Comparison of ENCODE assay signal across 11 mouse cellular contexts in the genomic region with DNA sequence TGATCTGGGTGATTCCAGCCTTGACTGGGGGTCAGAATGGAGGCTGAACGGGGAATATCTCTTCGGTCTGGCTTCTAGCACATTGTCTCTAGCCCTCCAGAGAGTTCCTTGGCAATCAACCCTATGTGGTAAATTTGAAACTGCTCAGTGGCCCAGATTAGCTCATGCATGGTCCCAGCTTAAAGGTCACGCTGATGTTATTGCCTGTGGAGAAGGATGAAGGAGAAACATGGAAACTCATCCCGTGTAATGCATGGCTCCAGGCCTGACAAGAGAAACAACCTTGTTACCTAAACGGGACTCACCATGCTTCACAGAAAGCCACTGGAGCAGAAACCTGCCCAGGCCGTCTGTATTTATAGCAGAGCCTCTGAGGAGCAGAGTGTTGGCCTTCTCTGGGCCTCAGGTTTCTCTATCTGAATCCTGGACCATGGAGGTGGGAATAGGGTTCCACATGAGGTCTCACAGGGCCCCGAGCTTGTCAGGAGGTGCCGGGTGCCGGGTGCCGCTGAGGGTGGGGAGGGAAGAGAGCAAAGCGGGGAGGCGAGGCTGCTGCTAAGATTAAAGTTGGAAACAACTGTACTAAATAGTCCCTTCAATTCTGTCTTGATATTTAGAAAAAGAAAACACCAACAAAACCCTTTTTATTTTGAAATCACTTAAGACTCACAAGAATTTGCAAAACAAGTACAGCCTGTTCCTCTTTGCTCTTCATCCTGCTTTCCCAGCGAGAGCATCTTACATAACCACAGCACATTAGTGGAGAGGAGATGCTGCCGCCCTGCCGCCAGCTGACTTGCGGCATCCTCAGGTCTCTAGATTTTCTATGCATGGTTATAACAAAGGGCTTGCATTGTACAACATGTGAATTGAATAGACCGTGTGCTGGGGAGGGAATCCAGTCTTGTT.
DNase-seq lines count a peak whose midpoint lies in the region; ATAC-seq lines count a peak whose summit lies in the region.
"Had no signal": no experiment of that assay in that cellular context is flagged by ENCODE, and none has a peak within 500 bp of the region (broad histone marks: within the 10 kb centered on the region; RNA-seq: fewer than 3 reads in every experiment).

No protein-coding gene starts in this region.

- intact Hi-C loops in left cerebral cortex, postnatal 14 days (cut with DNase I) = no loop called here

- no peak for ATAC-seq in kidney, embryonic 14.5 days (ENCODE audit: low FRiP score, low TSS enrichment)
- no peak for ATAC-seq in intestine, embryonic 16.5 days
- no peak for ATAC-seq in forebrain, embryonic 15.5 days (replicated peaks)
- ATAC-seq: forebrain, postnatal 0 days; intestine, postnatal 0 days had no signal

- no peaks in the 10 kb centered on the region for H3K36me3 ChIP-seq in kidney, embryonic 14.5 days (ENCODE audit: control insufficient read depth, insufficient read depth, low read length)
- H3K36me3 ChIP-seq in intestine, embryonic 16.5 days (ENCODE audit: control insufficient read depth, insufficient read depth, low read length) = no peaks in the 10 kb centered on the region
- H3K36me3 ChIP-seq in forebrain, embryonic 15.5 days = no peaks in the 10 kb centered on the region
- H3K36me3 ChIP-seq: liver, embryonic 15.5 days had no signal

- no peaks in the 10 kb centered on the region for H3K4me1 ChIP-seq in kidney, embryonic 14.5 days (ENCODE audit: control insufficient read depth, insufficient read depth, low read length)
- H3K4me1 ChIP-seq in brown adipose tissue, adult 24 weeks (ENCODE audit: control insufficient read depth, insufficient read depth, insufficient read length, low read length) = 0 out of 2 replicates have a peak, but pooled peaks cover 2% of the 10 kb centered on the region
- H3K4me1 ChIP-seq in intestine, embryonic 16.5 days (ENCODE audit: control insufficient read depth, insufficient read depth, low read length) = no peaks in the 10 kb centered on the region
- H3K4me1 ChIP-seq in forebrain, embryonic 15.5 days = no peaks in the 10 kb centered on the region
- H3K4me1 ChIP-seq: liver, embryonic 15.5 days had no signal

- H3K9ac ChIP-seq in kidney, embryonic 14.5 days (ENCODE audit: low read depth, low read length) = no peak overlapping the region
- H3K9ac ChIP-seq in intestine, embryonic 16.5 days (ENCODE audit: low read depth, low read length) = no peak overlapping the region
- H3K9ac ChIP-seq in forebrain, embryonic 15.5 days (replicated peaks) = no peak overlapping the region
- H3K9ac ChIP-seq: forebrain, postnatal 0 days; liver, embryonic 15.5 days had no signal

- H3K27ac ChIP-seq in kidney, embryonic 14.5 days (ENCODE audit: low read depth, low read length) = no peak overlapping the region
- H3K27ac ChIP-seq in brown adipose tissue, adult 24 weeks (replicated peaks; ENCODE audit: low read depth, low read length) = peak overlapping the region; percentile 49
- no peak overlapping the region for H3K27ac ChIP-seq in intestine, embryonic 16.5 days (ENCODE audit: low read length)
- H3K27ac ChIP-seq in forebrain, embryonic 15.5 days (replicated peaks) = no peak overlapping the region
- H3K27ac ChIP-seq: liver, embryonic 15.5 days had no signal

- no peak overlapping the region for H3K4me2 ChIP-seq in kidney, embryonic 14.5 days (replicated peaks; ENCODE audit: low read depth, low read length)
- H3K4me2 ChIP-seq in intestine, embryonic 16.5 days (ENCODE audit: low read depth, low read length) = no peak overlapping the region
- no peak overlapping the region for H3K4me2 ChIP-seq in forebrain, embryonic 15.5 days (replicated peaks)
- H3K4me2 ChIP-seq: liver, embryonic 15.5 days had no signal

- H3K4me3 ChIP-seq in kidney, embryonic 14.5 days (ENCODE audit: low read length) = no peak overlapping the region
- H3K4me3 ChIP-seq in brown adipose tissue, adult 24 weeks (ENCODE audit: insufficient read depth, low read depth, low read length) = no peak overlapping the region
- H3K4me3 ChIP-seq in intestine, embryonic 16.5 days (ENCODE audit: low read length) = no peak overlapping the region
- H3K4me3 ChIP-seq in forebrain, embryonic 15.5 days = no peak overlapping the region
- H3K4me3 ChIP-seq: liver, embryonic 15.5 days had no signal

- 68% methylated on average over 17 of the region's 17 CpGs for WGBS in kidney, embryonic 14.5 days
- WGBS in intestine, embryonic 16.5 days = 87% methylated on average over 17 of the region's 17 CpGs
- WGBS in forebrain, embryonic 15.5 days = 87% methylated on average over 17 of the region's 17 CpGs

- no peaks in the 10 kb centered on the region for H3K9me3 ChIP-seq in kidney, embryonic 14.5 days (ENCODE audit: control insufficient read depth, low read length)
- H3K9me3 ChIP-seq in intestine, embryonic 16.5 days (ENCODE audit: control insufficient read depth, low read length) = no peaks in the 10 kb centered on the region
- H3K9me3 ChIP-seq in forebrain, embryonic 15.5 days = no peaks in the 10 kb centered on the region
- H3K9me3 ChIP-seq: liver, embryonic 15.5 days had no signal

- DNase-seq in kidney, adult 9 months = peak; percentile 15
- DNase-seq in ZHBTc4 (ENCODE audit: low read depth, low spot score) = peak; percentile 10
- DNase-seq in left cerebral cortex, postnatal 14 days (ENCODE audit: low spot score in 2 of 2) = peak; percentile 61 to 68
- DNase-seq: adrenal gland, adult 2 months; forebrain, postnatal 0 days had no signal

- no peaks in the 10 kb centered on the region for H3K27me3 ChIP-seq in kidney, embryonic 14.5 days (ENCODE audit: control insufficient read depth, insufficient read depth, low read length)
- H3K27me3 ChIP-seq in intestine, embryonic 16.5 days (replicated peaks; ENCODE audit: control insufficient read depth, insufficient read depth, low read length) = no peaks in the 10 kb centered on the region
- no peaks in the 10 kb centered on the region for H3K27me3 ChIP-seq in forebrain, embryonic 15.5 days
- H3K27me3 ChIP-seq: liver, embryonic 15.5 days had no signal

Comparison
In these comparisons a context has a peak if more than half of its experiments do, and no peak if none do; other contexts are left out.
1. DNase-seq: peak in every context shown above with its lines; median percentile 64 in left cerebral cortex, postnatal 14 days; 15 in kidney, adult 9 months; 10 in ZHBTc4.